Mouse (Mus musculus) frontal cortex, adult (tissue): ENCODE measurements around the gene Lax1.
"Not testable (repeated sequence)": the region's sequence is repeated elsewhere in the genome, so short reads cannot be mapped to it uniquely, and the experiment has no call there.

ENCODE experiments used
- ATAC-seq: cut with Nextera tagmentation; 2 replicates; pipeline ENCODE4 v1.9.2; 2017; ENCODE audit warnings: mild to moderate bottlenecking, moderate library complexity, mixed read lengths; ENCODE audit not compliant: low TSS enrichment

Lax1 gene

GRCm38 (mm10) chr1:133688301-133688700, 1.6 kb downstream of the Lax1 start:
- no peak for ATAC-seq

- no peak for ATAC-seq
Observed at GRCm38 (mm10) chr1:133685749-133686519, 4.0 kb downstream of the Lax1 start.

- no peak for ATAC-seq
Observed at GRCm38 (mm10) chr1:133671801-133672200, 18.1 kb downstream of the Lax1 start.

GRCm38 (mm10) chr1:133671266-133671665, 18.6 kb downstream of the Lax1 start:
- no peak for ATAC-seq

GRCm38 (mm10) chr1:133670776-133671175, 19.1 kb downstream of the Lax1 start:
- ATAC-seq, result no peak

- ATAC-seq, result no peak
Observed at GRCm38 (mm10) chr1:133670190-133670589, 19.7 kb downstream of the Lax1 start.

- no peak for ATAC-seq
Observed at GRCm38 (mm10) chr1:133668618-133669017, 21.3 kb downstream of the Lax1 start.

- ATAC-seq, result no peak
Observed at GRCm38 (mm10) chr1:133667721-133668120, 22.2 kb downstream of the Lax1 start.

GRCm38 (mm10) chr1:133665713-133666112, 24.2 kb downstream of the Lax1 start:
- not testable (repeated sequence) for ATAC-seq

- ATAC-seq, result no peak
Observed at GRCm38 (mm10) chr1:133664203-133664970, 25.5 kb downstream of the Lax1 start.

GRCm38 (mm10) chr1:133663427-133663826, 26.5 kb downstream of the Lax1 start:
- ATAC-seq, result peak; percentile 85

GRCm38 (mm10) chr1:133662941-133663340, 27.0 kb downstream of the Lax1 start:
- no peak for ATAC-seq

GRCm38 (mm10) chr1:133661203-133661933, 28.5 kb downstream of the Lax1 start, which contains the start of gene Gm38394:
Gm38394 (minus strand) TSS chr1:133661318.
- ATAC-seq, result peak; percentile 92

- ATAC-seq, result peak; percentile 31
Observed at GRCm38 (mm10) chr1:133660466-133661202, 29.3 kb downstream of the Lax1 start, which contains the start of gene Zbed6. Zbed6 (minus strand) TSS chr1:133660885.

GRCm38 (mm10) chr1:133658878-133659277, 31.0 kb downstream of the Lax1 start:
- no peak for ATAC-seq

- no peak for ATAC-seq
Observed at GRCm38 (mm10) chr1:133656811-133657210, 33.1 kb downstream of the Lax1 start.

- no peak for ATAC-seq
Observed at GRCm38 (mm10) chr1:133653033-133653432, 36.9 kb downstream of the Lax1 start.

- ATAC-seq, result no peak
Observed at GRCm38 (mm10) chr1:133650288-133651055, 39.4 kb downstream of the Lax1 start.

- ATAC-seq, result no peak
Observed at GRCm38 (mm10) chr1:133645652-133646051, 44.3 kb downstream of the Lax1 start.

- peak; percentile 76; the same call in 1 of the 2 replicates for ATAC-seq
Observed at GRCm38 (mm10) chr1:133641163-133641562, 48.7 kb downstream of the Lax1 start.

- ATAC-seq, result no peak
Observed at GRCm38 (mm10) chr1:133638517-133638916, 51.4 kb downstream of the Lax1 start.
